Comparison of ENCODE assay signal across 20 mouse cellular contexts in the genomic region with DNA sequence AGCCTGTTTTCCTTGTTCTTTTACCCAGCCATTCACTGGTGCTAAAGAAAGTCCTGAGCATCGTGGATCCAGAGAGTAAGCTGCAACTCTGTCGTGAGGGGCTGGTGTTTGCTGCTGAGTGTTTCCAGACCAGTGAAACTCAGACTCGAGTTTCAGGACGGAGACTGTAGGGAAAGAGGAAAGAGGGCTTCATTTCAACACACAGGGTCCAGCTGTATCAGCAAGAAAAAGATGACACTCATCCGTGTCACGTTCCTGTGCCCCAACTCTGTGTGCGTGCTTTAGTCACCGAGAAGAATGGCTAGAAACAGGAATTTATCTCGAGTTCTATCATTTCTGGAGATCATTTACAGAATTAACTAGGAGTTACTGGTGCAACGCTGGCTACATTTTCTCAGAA. TPM values are rescaled to one million over a fixed set of nuclear protein-coding genes. Genes with fewer than 3 reads are reported as not detected.
DNase-seq lines count a peak whose midpoint lies in the region; ATAC-seq and TF ChIP-seq lines count a peak whose summit lies in the region.
"Had no signal": no experiment of that assay in that cellular context is flagged by ENCODE, and none has a peak within 500 bp of the region (broad histone marks: within the 10 kb centered on the region; RNA-seq: fewer than 3 reads in every experiment).

No protein-coding gene starts in this region.

- WGBS in kidney, embryonic 16.5 days, result 26% methylated on average over 10 of the region's 10 CpGs
- 17% methylated on average over 10 of the region's 10 CpGs for WGBS in macrophage (ENCODE audit: missing documents)

- H3K9ac ChIP-seq in kidney, embryonic 16.5 days (replicated peaks; ENCODE audit: low read length), result no peak overlapping the region
- H3K9ac ChIP-seq in MEL (ENCODE audit: control insufficient read depth, low read depth, low read length, poor library complexity, severe bottlenecking), result peak overlapping the region; percentile 2; the same call in 1 of the 2 replicates
- H3K9ac ChIP-seq: forebrain, embryonic 15.5 days had no signal

- no peaks in the 10 kb centered on the region for H3K36me3 ChIP-seq in kidney, embryonic 16.5 days (ENCODE audit: insufficient read depth, low read length)
- H3K36me3 ChIP-seq in MEL (ENCODE audit: control insufficient read depth in 1 of 2, insufficient read depth in 2 of 2, low read length in 2 of 2) (peaks cover 0 to 17% of the 10 kb centered on the region in 2 experiments; a peak in 2 of 4 replicates), macrophage (ENCODE audit: inconsistent target) (no peaks in the 10 kb centered on the region)
- H3K36me3 ChIP-seq: embryonic facial prominence, embryonic 10.5 days; forebrain, embryonic 15.5 days had no signal

- H3K9me3 ChIP-seq in kidney, embryonic 16.5 days (ENCODE audit: low read length), result no peaks in the 10 kb centered on the region
- no peaks in the 10 kb centered on the region for H3K9me3 ChIP-seq in MEL (replicated peaks; ENCODE audit: insufficient read depth, low read length)
- H3K9me3 ChIP-seq: embryonic facial prominence, embryonic 10.5 days; forebrain, embryonic 15.5 days had no signal

- H3K27me3 ChIP-seq in kidney, embryonic 16.5 days (ENCODE audit: insufficient read depth, low read length), result no peaks in the 10 kb centered on the region
- no peaks in the 10 kb centered on the region for H3K27me3 ChIP-seq in MEL (ENCODE audit: control insufficient read depth in 1 of 2, insufficient read depth in 2 of 2, low read length in 2 of 2)
- H3K27me3 ChIP-seq: forebrain, embryonic 15.5 days had no signal

- TF ChIP-seq CTCF in MEL (IDR thresholded peaks at IDR 0.05 in 2 of 3, conservative IDR thresholded peaks at IDR 0.05 in 1 of 3; ENCODE audit: control insufficient read depth in 1 of 3, insufficient read depth in 1 of 3, low read depth in 2 of 3, low read length in 3 of 3, poor library complexity in 1 of 3, severe bottlenecking in 1 of 3), result no peak
- TF ChIP-seq CTCF in bone marrow macrophage, adult 2 months (IDR thresholded peaks at IDR 0.05; ENCODE audit: low read depth, low read length), result no peak

- no peak for DNase-seq in kidney, postnatal 10 days
- DNase-seq in MEL (ENCODE audit: low read depth, low spot score), result no peak
- DNase-seq in right cerebral cortex, adult 2 months (ENCODE audit: low spot score in 2 of 2), result no peak
- DNase-seq in embryo, embryonic 10 days (ENCODE audit: low spot score), result no peak
- DNase-seq: cerebellum, postnatal 25 days; gastrocnemius, postnatal 10 days; heart, postnatal 36 days; kidney, postnatal 25 days; lung, postnatal 10 days; midbrain, embryonic 14.5 days; right cerebral cortex, postnatal 14 days; thymus, adult 2 months had no signal

- H3K4me1 ChIP-seq in kidney, embryonic 16.5 days (ENCODE audit: insufficient read depth, low read length), result peaks cover 4% of the 10 kb centered on the region; the same call in 1 of the 2 replicates
- H3K4me1 ChIP-seq in MEL (ENCODE audit: control insufficient read depth in 1 of 2, insufficient read depth in 2 of 2, low read length in 2 of 2), result peaks cover 3 to 27% of the 10 kb centered on the region in 2 experiments; a peak in 3 of 4 replicates
- H3K4me1 ChIP-seq in bone marrow macrophage, adult 2 months (ENCODE audit: control insufficient read depth, insufficient read depth, low read length), result peaks cover 52% of the 10 kb centered on the region
- H3K4me1 ChIP-seq: forebrain, embryonic 15.5 days had no signal

- no peak for TF ChIP-seq POLR2A in MEL (IDR thresholded peaks at IDR 0.05; ENCODE audit: control insufficient read depth in 1 of 2, insufficient read depth in 1 of 2, low read depth in 1 of 2, low read length in 2 of 2, poor library complexity in 1 of 2)
- no peak for TF ChIP-seq POLR2A in bone marrow macrophage, adult 2 months (IDR thresholded peaks at IDR 0.05; ENCODE audit: borderline replicate concordance, low read depth, low read length)

- TF ChIP-seq RAD21 in MEL (IDR thresholded peaks at IDR 0.05; ENCODE audit: low read depth, low read length), result no peak

- no peak overlapping the region for H3K27ac ChIP-seq in kidney, embryonic 16.5 days (ENCODE audit: low read length)
- H3K27ac ChIP-seq in MEL (ENCODE audit: control insufficient read depth, low read depth, low read length) (no peak overlapping the region), macrophage (peak overlapping the region; percentile 98)
- H3K27ac ChIP-seq in bone marrow macrophage, adult 2 months (ENCODE audit: insufficient read depth, low read depth, low read length), result peak overlapping the region; percentile 99
- H3K27ac ChIP-seq: embryonic facial prominence, embryonic 10.5 days; forebrain, embryonic 15.5 days; hindbrain, postnatal 0 days had no signal

- H3K79me2 ChIP-seq in MEL (ENCODE audit: control insufficient read depth, insufficient read depth, low read length, poor library complexity) (no peaks in the 10 kb centered on the region), macrophage (ENCODE audit: inconsistent target) (no peaks in the 10 kb centered on the region; the same call in 1 of the 2 replicates)

- no peak for TF ChIP-seq EP300 in MEL (IDR thresholded peaks at IDR 0.05; ENCODE audit: low read depth in 1 of 2, low read length in 2 of 2)

- H3K4me2 ChIP-seq in kidney, embryonic 16.5 days (replicated peaks; ENCODE audit: low read depth, low read length), result peak overlapping the region; percentile 7; the same call in 1 of the 2 replicates
- H3K4me2 ChIP-seq: forebrain, embryonic 15.5 days had no signal

- ATAC-seq in kidney, embryonic 16.5 days (ENCODE audit: low FRiP score, low TSS enrichment), result no peak
- ATAC-seq: CD4-positive, CD25-positive, alpha-beta regulatory T cell, adult 4 months; forebrain, embryonic 15.5 days; hindbrain, postnatal 0 days had no signal

- no peak overlapping the region for H3K4me3 ChIP-seq in kidney, embryonic 16.5 days (ENCODE audit: low read length)
- no peak overlapping the region for H3K4me3 ChIP-seq in MEL (ENCODE audit: control insufficient read depth in 1 of 2, insufficient read depth in 1 of 2, low read depth in 2 of 2, low read length in 2 of 2)
- H3K4me3 ChIP-seq in bone marrow macrophage, adult 2 months (ENCODE audit: insufficient read depth, low read length), result peak overlapping the region; percentile 34
- H3K4me3 ChIP-seq in macrophage (ENCODE audit: inconsistent target), result no peak overlapping the region
- H3K4me3 ChIP-seq: embryonic facial prominence, embryonic 10.5 days; erythroblast, embryonic 14.5 days; forebrain, embryonic 15.5 days had no signal

TF ChIP-seq in MEL, 35 proteins besides CTCF, POLR2A, EP300 and RAD21:
- TF ChIP-seq GABPA (IDR thresholded peaks at IDR 0.05; ENCODE audit: low read depth, low read length), result no peak
- TF ChIP-seq NELFE (IDR thresholded peaks at IDR 0.05; ENCODE audit: low read depth, low read length), result no peak

RNA-seq across cellular contexts. Expression of a gene that starts 33.7 kb away (rescaled TPM):
- 11.6 and 13.8 TPM in 2 replicates for polyA plus RNA-seq in kidney, embryonic 16.5 days (2015; fragmentation: Nextera tagmentation; extraction: Ambion mirVana)
- 41.0 and 43.8 TPM in 2 replicates for total RNA-seq in MEL (2012; rRNA removed)
- polyA plus RNA-seq in MEL (2012; ENCODE audit: insufficient read depth in 1 of 2, insufficient read length in 2 of 2, low read depth in 1 of 2, low replicate concordance in 2 of 2, missing spikeins in 1 of 2) (10 to 100 TPM; 54.2 to 77.2 TPM), macrophage (2018) (11.9 to 21.2 TPM (median 19.1 TPM) in 3 replicates)
- polyA plus RNA-seq in bone marrow macrophage, adult 2 months (2012; ENCODE audit: insufficient read depth, insufficient read length, missing spikeins), result 22.5 and 23.1 TPM in 2 replicates
- 100 to 1,000 TPM; 142 to 734 (median 245) TPM for total RNA-seq in macrophage (2018; cell fraction: chromatin; rRNA removed)
- 10 to 100 TPM; 30.8 to 76.6 (median 44.6) TPM for total RNA-seq in macrophage (2018; cell fraction: cytosol; rRNA removed)
- total RNA-seq in macrophage (2018; cell fraction: nucleus; rRNA removed), result 100 to 1,000 TPM in 25 of 26 experiments, 10 to 100 TPM in 1; 86.3 to 557 (median 248) TPM

Comparison
In these comparisons a context has a peak if more than half of its experiments do, and no peak if none do; other contexts are left out.
1. H3K27ac ChIP-seq: peak in bone marrow macrophage, adult 2 months (single experiment) and macrophage (single experiment); none in kidney, embryonic 16.5 days (single experiment) and MEL (single experiment).